Mouse (Mus musculus): Measurements from ENCODE around the gene Dlk2.
A peak's percentile ranks its signal among the peaks of the same experiment; 100 is the strongest.

Gene Dlk2

GRCm38 (mm10) chr17:46297364-46298219 is at the start of gene Dlk2:
Dlk2 (plus strand) TSS chr17:46297421.
- DNase-seq (ENCODE audit: low spot score in 2 of 2), result no peak

- DNase-seq (ENCODE audit: low spot score in 2 of 2), result peak; percentile 86 to 91
Observed at GRCm38 (mm10) chr17:46247512-46248188, 49.6 kb upstream of the Dlk2 start, which contains the start of the genes Polr1c and Yipf3. Polr1c (minus strand) TSS chr17:46248054. Yipf3 (plus strand) TSS chr17:46248080.

GRCm38 (mm10) chr17:46248189-46248522 is 49.1 kb upstream of the Dlk2 start:
- DNase-seq (ENCODE audit: low spot score in 2 of 2), result no peak

- no peak for DNase-seq (ENCODE audit: low spot score in 2 of 2)
Observed at GRCm38 (mm10) chr17:46251174-46251573, 46.0 kb upstream of the Dlk2 start.

- no peak for DNase-seq (ENCODE audit: low spot score in 2 of 2)
Observed at GRCm38 (mm10) chr17:46252571-46253451, 44.4 kb upstream of the Dlk2 start.

GRCm38 (mm10) chr17:46253452-46254084 is 43.7 kb upstream of the Dlk2 start, which contains the start of gene Lrrc73:
Lrrc73 (plus strand) TSS chr17:46253531.
- DNase-seq (ENCODE audit: low spot score in 2 of 2), result peak; percentile 91 to 92

GRCm38 (mm10) chr17:46254106-46254505 is 43.1 kb upstream of the Dlk2 start:
- DNase-seq (ENCODE audit: low spot score in 2 of 2), result no peak

- DNase-seq (ENCODE audit: low spot score in 2 of 2), result no peak
Observed at GRCm38 (mm10) chr17:46255147-46255546, 42.1 kb upstream of the Dlk2 start.

GRCm38 (mm10) chr17:46258279-46259053 is 38.8 kb upstream of the Dlk2 start:
- DNase-seq (ENCODE audit: low spot score in 2 of 2), result no peak

GRCm38 (mm10) chr17:46259675-46260074 is 37.5 kb upstream of the Dlk2 start:
- DNase-seq (ENCODE audit: low spot score in 2 of 2), result no peak

- no peak for DNase-seq (ENCODE audit: low spot score in 2 of 2)
Observed at GRCm38 (mm10) chr17:46262201-46262694, 35.0 kb upstream of the Dlk2 start.

GRCm38 (mm10) chr17:46265502-46265901 is 31.7 kb upstream of the Dlk2 start:
- no peak for DNase-seq (ENCODE audit: low spot score in 2 of 2)

- peak; percentile 85 to 89 for DNase-seq (ENCODE audit: low spot score in 2 of 2)
Observed at GRCm38 (mm10) chr17:46265918-46266618, 31.2 kb upstream of the Dlk2 start.

GRCm38 (mm10) chr17:46266986-46267385 is 30.2 kb upstream of the Dlk2 start:
- DNase-seq (ENCODE audit: low spot score in 2 of 2), result no peak

GRCm38 (mm10) chr17:46267511-46267910 is 29.7 kb upstream of the Dlk2 start:
- DNase-seq (ENCODE audit: low spot score in 2 of 2), result no peak

- DNase-seq (ENCODE audit: low spot score in 2 of 2), result no peak
Observed at GRCm38 (mm10) chr17:46268026-46268720, 29.0 kb upstream of the Dlk2 start.

GRCm38 (mm10) chr17:46269771-46270534 is 27.3 kb upstream of the Dlk2 start:
- DNase-seq (ENCODE audit: low spot score in 2 of 2), result no peak

GRCm38 (mm10) chr17:46272058-46272457 is 25.2 kb upstream of the Dlk2 start:
- no peak for DNase-seq (ENCODE audit: low spot score in 2 of 2)

All from frontal cortex, postnatal 25 days (tissue).